Mouse (Mus musculus): ENCODE measurements around the gene Tysnd1. TPM values are rescaled to one million over a fixed set of nuclear protein-coding genes. Genes with fewer than 3 reads are reported as not detected.

Gene Tysnd1
- polyA plus RNA-seq, 1 experiment: 28.4 TPM

GRCm38 (mm10) chr10:61715462-61715837 is 20.1 kb downstream of the Tysnd1 start:
- peaks cover 3% of the 10 kb centered on the region; the same call in 1 of the 2 replicates for H3K4me1 ChIP-seq (ENCODE audit: control insufficient read depth, insufficient read depth, low read length)
- DNase-seq: no peak
- no peak overlapping the region for H3K27ac ChIP-seq (ENCODE audit: insufficient read depth, low read length)
- 7% methylated on average over 11 of the region's 11 CpGs for WGBS
- peak overlapping the region; percentile 75 for H3K4me3 ChIP-seq (replicated peaks; ENCODE audit: insufficient read depth, low read depth, low read length)
- TF ChIP-seq POLR2A (IDR thresholded peaks at IDR 0.05; ENCODE audit: borderline replicate concordance, insufficient read depth, low read length) (no peak), CTCF (IDR thresholded peaks at IDR 0.05; ENCODE audit: borderline replicate concordance, insufficient read depth, low read depth, low read length) (no peak)
- no peaks in the 10 kb centered on the region for H3K27me3 ChIP-seq (ENCODE audit: control insufficient read depth, insufficient read depth, low read length)

DNA sequence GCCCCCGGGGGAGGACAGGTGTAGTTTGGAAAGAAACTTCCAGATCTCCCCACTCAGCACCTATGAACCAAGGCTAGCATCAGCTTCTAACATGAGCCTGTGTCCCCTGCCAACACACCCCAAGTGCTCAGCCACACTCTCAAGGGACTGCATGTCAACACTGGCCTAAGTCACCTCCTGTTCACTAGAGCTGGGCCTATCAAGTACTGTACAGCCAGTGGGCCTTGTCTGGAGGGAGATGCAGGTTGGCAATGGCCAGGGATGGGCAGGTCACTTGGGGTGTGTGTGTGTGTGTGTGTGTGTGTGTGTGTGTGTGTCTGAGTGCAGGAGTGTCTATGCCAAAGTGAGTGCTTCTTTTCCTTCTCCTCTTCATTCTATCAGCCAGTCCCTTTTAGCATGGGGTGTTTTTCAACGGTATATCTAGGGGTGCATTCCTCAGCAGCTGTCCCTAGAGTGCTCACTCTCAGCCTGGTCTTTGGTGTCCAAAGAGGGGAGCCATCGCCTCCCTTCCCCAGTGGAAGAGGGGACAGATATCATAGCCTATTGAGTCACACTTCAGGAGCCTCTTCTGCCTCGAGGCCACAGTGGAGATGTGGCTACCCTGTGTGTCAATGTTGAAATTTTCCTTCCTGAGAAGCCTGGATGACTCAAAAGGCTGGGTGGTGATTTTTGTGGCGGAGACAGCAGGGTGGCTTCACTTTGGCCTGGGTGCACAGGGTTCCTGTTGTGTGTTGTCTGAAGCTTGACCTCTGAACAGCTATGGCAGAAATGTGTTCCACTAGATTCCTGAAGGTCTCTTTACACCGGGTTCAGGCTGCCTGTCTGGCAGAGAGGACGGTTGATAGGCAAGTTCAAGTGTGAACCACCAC is 20.9 kb downstream of the Tysnd1 start:
- Histone ChIP-seq H3K27me3 (ENCODE audit: control insufficient read depth, insufficient read depth, low read length) (no peaks in the 10 kb centered on the region), H3K4me3 (replicated peaks; ENCODE audit: insufficient read depth, low read depth, low read length) (no peak overlapping the region), H3K4me1 (ENCODE audit: control insufficient read depth, insufficient read depth, low read length) (peaks cover 3% of the 10 kb centered on the region; the same call in 1 of the 2 replicates), H3K27ac (ENCODE audit: insufficient read depth, low read length) (no peak overlapping the region)
- WGBS: 76% methylated on average over 7 of the region's 7 CpGs
- no peak for DNase-seq
- TF ChIP-seq CTCF (IDR thresholded peaks at IDR 0.05; ENCODE audit: borderline replicate concordance, insufficient read depth, low read depth, low read length): no peak
- no peak for TF ChIP-seq POLR2A (IDR thresholded peaks at IDR 0.05; ENCODE audit: borderline replicate concordance, insufficient read depth, low read length)

DNA sequence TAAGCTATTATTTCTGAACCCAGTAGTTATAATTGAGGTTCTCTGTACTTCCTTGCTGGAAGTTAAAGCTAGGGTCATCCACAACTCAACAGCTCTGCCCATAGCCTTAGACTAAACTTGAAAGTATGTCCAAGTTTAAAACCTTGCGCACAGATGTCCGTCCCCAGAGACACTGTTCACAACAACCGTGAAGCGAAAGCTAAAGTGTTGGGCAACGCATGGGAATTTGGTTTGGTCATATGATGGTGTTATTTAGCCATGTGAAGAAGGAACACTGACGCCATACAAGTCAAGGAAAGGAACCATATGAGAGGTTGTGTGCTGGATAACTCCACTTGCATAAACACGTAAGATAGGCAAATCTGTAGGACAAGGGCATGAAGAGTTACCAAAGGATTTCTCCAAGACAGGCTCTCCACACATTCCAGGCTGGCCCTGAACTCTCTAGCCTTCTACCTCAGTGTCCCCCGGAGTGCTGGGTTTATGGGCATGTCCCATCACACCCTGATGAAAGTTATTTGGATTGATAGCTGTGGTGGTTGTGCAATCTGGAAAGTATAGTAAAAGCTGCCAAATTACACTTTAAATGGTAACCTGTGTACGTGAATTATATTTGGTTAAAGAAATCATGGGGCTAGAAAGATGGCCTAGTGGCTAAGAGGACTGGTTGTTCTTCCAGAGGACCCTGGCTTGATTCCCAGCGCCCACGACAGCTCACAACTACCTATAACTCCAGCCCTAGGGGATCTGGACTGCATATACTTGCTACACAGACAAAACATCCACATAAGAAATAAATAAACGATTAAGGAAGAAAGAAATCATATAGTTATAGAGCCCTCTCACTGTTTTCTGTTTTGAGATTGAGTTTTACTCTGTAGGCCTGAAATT is 22.3 kb downstream of the Tysnd1 start:
- DNase-seq: no peak
- no peak for TF ChIP-seq POLR2A (IDR thresholded peaks at IDR 0.05; ENCODE audit: borderline replicate concordance, insufficient read depth, low read length)
- TF ChIP-seq CTCF (IDR thresholded peaks at IDR 0.05; ENCODE audit: borderline replicate concordance, insufficient read depth, low read depth, low read length): no peak
- WGBS: 92% methylated on average over 12 of the region's 12 CpGs
- H3K27me3 ChIP-seq (ENCODE audit: control insufficient read depth, insufficient read depth, low read length): no peaks in the 10 kb centered on the region
- no peak overlapping the region for H3K4me3 ChIP-seq (replicated peaks; ENCODE audit: insufficient read depth, low read depth, low read length)
- peaks cover 3% of the 10 kb centered on the region; the same call in 1 of the 2 replicates for H3K4me1 ChIP-seq (ENCODE audit: control insufficient read depth, insufficient read depth, low read length)
- no peak overlapping the region for H3K27ac ChIP-seq (ENCODE audit: insufficient read depth, low read length)

- 75% methylated on average over 7 of the region's 7 CpGs for WGBS
- DNase-seq: no peak
- Histone ChIP-seq H3K4me1 (ENCODE audit: control insufficient read depth, insufficient read depth, low read length) (peaks cover 3% of the 10 kb centered on the region; the same call in 1 of the 2 replicates), H3K27me3 (ENCODE audit: control insufficient read depth, insufficient read depth, low read length) (no peaks in the 10 kb centered on the region), H3K27ac (ENCODE audit: insufficient read depth, low read length) (no peak overlapping the region), H3K4me3 (replicated peaks; ENCODE audit: insufficient read depth, low read depth, low read length) (no peak overlapping the region)
- TF ChIP-seq CTCF (IDR thresholded peaks at IDR 0.05; ENCODE audit: borderline replicate concordance, insufficient read depth, low read depth, low read length) (no peak), POLR2A (IDR thresholded peaks at IDR 0.05; ENCODE audit: borderline replicate concordance, insufficient read depth, low read length) (no peak)
Measured at GRCm38 (mm10) chr10:61720331-61720730, 25.0 kb downstream of the Tysnd1 start.

DNA sequence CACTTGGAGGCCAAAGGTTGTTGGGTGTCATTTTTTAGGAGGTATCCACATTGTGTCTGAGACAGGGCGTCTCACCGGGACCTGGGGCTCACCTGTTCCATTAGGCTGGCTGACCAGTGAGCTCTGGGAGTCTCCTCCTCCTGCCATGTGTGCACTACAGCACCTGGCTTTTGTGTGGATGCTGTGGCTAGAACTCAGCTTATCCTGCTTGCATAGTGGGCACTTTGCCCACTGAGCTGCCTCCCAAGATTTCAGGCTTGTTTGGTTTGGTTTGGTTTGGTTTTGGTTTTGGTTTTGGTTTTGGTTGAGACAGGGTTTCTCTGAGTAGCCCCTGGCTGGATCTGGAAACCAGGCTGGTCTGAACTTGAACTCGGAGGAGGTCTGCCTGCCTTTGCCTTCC is 26.9 kb downstream of the Tysnd1 start:
- H3K4me1 ChIP-seq (ENCODE audit: control insufficient read depth, insufficient read depth, low read length): no peaks in the 10 kb centered on the region
- H3K4me3 ChIP-seq (replicated peaks; ENCODE audit: insufficient read depth, low read depth, low read length): no peak overlapping the region
- TF ChIP-seq POLR2A (IDR thresholded peaks at IDR 0.05; ENCODE audit: borderline replicate concordance, insufficient read depth, low read length): no peak
- no peak for TF ChIP-seq CTCF (IDR thresholded peaks at IDR 0.05; ENCODE audit: borderline replicate concordance, insufficient read depth, low read depth, low read length)
- WGBS: 84% methylated on average over 3 of the region's 3 CpGs
- DNase-seq: no peak
- no peaks in the 10 kb centered on the region for H3K27me3 ChIP-seq (ENCODE audit: control insufficient read depth, insufficient read depth, low read length)
- no peak overlapping the region for H3K27ac ChIP-seq (ENCODE audit: insufficient read depth, low read length)

- no peak overlapping the region for H3K4me3 ChIP-seq (replicated peaks; ENCODE audit: insufficient read depth, low read depth, low read length)
- no peak overlapping the region for H3K27ac ChIP-seq (ENCODE audit: insufficient read depth, low read length)
- H3K4me1 ChIP-seq (ENCODE audit: control insufficient read depth, insufficient read depth, low read length): no peaks in the 10 kb centered on the region
- no peak for TF ChIP-seq POLR2A (IDR thresholded peaks at IDR 0.05; ENCODE audit: borderline replicate concordance, insufficient read depth, low read length)
- no peak for TF ChIP-seq CTCF (IDR thresholded peaks at IDR 0.05; ENCODE audit: borderline replicate concordance, insufficient read depth, low read depth, low read length)
- 51% methylated on average over 6 of the region's 6 CpGs for WGBS
- no peaks in the 10 kb centered on the region for H3K27me3 ChIP-seq (ENCODE audit: control insufficient read depth, insufficient read depth, low read length)
- DNase-seq: no peak
Measured at GRCm38 (mm10) chr10:61723271-61723670, 28.0 kb downstream of the Tysnd1 start.

GRCm38 (mm10) chr10:61729181-61729580 is 33.9 kb downstream of the Tysnd1 start:
- H3K4me1 ChIP-seq (ENCODE audit: control insufficient read depth, insufficient read depth, low read length): no peaks in the 10 kb centered on the region
- no peak overlapping the region for H3K27ac ChIP-seq (ENCODE audit: insufficient read depth, low read length)
- no peak for DNase-seq
- TF ChIP-seq POLR2A (IDR thresholded peaks at IDR 0.05; ENCODE audit: borderline replicate concordance, insufficient read depth, low read length) (no peak), CTCF (IDR thresholded peaks at IDR 0.05; ENCODE audit: borderline replicate concordance, insufficient read depth, low read depth, low read length) (no peak)
- no peaks in the 10 kb centered on the region for H3K27me3 ChIP-seq (ENCODE audit: control insufficient read depth, insufficient read depth, low read length)
- H3K4me3 ChIP-seq (replicated peaks; ENCODE audit: insufficient read depth, low read depth, low read length): no peak overlapping the region
- WGBS: 73% methylated on average over 11 of the region's 11 CpGs
